Mouse (Mus musculus) CH12.LX (cell line): ENCODE measurements around the gene Bcl2l15. TPM values are rescaled to one million over a fixed set of nuclear protein-coding genes. Genes with fewer than 3 reads are reported as not detected.

ENCODE experiments used
- DNase-seq: peaks from one replicate; pipeline ENCODE4 v3.0.0-alpha.2; 2013; ENCODE audit errors: extremely low read depth
- H3K27ac ChIP-seq: 2 replicates; pipeline ENCODE4 v1.5.1; 2012; ENCODE audit warnings: low read depth, mild to moderate bottlenecking, control low read depth, moderate library complexity; ENCODE audit not compliant: insufficient read depth
- H3K27me3 ChIP-seq: replicated peaks from 2 replicates; pipeline ENCODE3; 2012; ENCODE audit warnings: inconsistent platforms
- H3K36me3 ChIP-seq, 2 experiments: replicated peaks in 1 of 2; 2 replicates each; pipeline versions ENCODE3 to v1.6.1; 2012; ENCODE audit warnings: inconsistent platforms in 1 of 2, low read length in 1 of 2, mild to moderate bottlenecking in 1 of 2, mixed read lengths in 1 of 2, moderate library complexity in 1 of 2; ENCODE audit not compliant: control insufficient read depth in 1 of 2, insufficient read depth in 1 of 2
- H3K4me1 ChIP-seq, 2 experiments: 2 replicates each; pipeline ENCODE4 v1.6.1; 2012; ENCODE audit warnings: inconsistent platforms in 1 of 2, moderate library complexity in 1 of 2; ENCODE audit not compliant: insufficient read depth in 2 of 2, control insufficient read depth in 1 of 2
- H3K4me2 ChIP-seq: 2 replicates; pipeline ENCODE4 v1.6.1; 2012; ENCODE audit warnings: low read depth, mild to moderate bottlenecking, control low read depth; ENCODE audit not compliant: poor library complexity, insufficient read depth, severe bottlenecking
- H3K4me3 ChIP-seq, 3 experiments: fragments of 150-350 bp in 1 of 3; sonication (generic) in 1 of 3; replicated peaks in 1 of 3; 2 replicates each; pipeline versions ENCODE3 to v1.5.1; 2011 to 2012; ENCODE audit warnings: low read depth in 2 of 3, low read length in 2 of 3, mild to moderate bottlenecking in 2 of 3, moderate library complexity in 2 of 3, control low read depth in 1 of 3, improper control_type of control experiment in 1 of 3, inconsistent platforms in 1 of 3, mixed read lengths in 1 of 3; ENCODE audit not compliant: poor library complexity in 1 of 3
- H3K79me2 ChIP-seq: replicated peaks from 2 replicates; pipeline ENCODE4 v1.6.1; 2012; ENCODE audit warnings: mild to moderate bottlenecking, moderate library complexity; ENCODE audit not compliant: control insufficient read depth, poor library complexity, insufficient read depth, severe bottlenecking; ENCODE audit errors: extremely low read depth
- H3K9ac ChIP-seq: 2 replicates; pipeline ENCODE4 v1.6.1; 2012; ENCODE audit warnings: low read depth, mild to moderate bottlenecking, control low read depth, moderate library complexity; ENCODE audit not compliant: insufficient read depth
- H3K9me3 ChIP-seq: replicated peaks from 2 replicates; pipeline ENCODE3; 2012; ENCODE audit warnings: low read length, inconsistent platforms, mixed read lengths
- BHLHE40 ChIP-seq: IDR thresholded peaks from 2 replicates; pipeline ENCODE4 v1.6.1; 2011; ENCODE audit warnings: mild to moderate bottlenecking, low read depth, low read length, improper control_type of control experiment
- CHD1 ChIP-seq: IDR thresholded peaks from 2 replicates; pipeline ENCODE4 v1.6.1; 2012; ENCODE audit warnings: low read depth, low read length, improper control_type of control experiment, inconsistent platforms
- CHD2 ChIP-seq: IDR thresholded peaks from 2 replicates; pipeline ENCODE4 v1.6.1; 2011; ENCODE audit warnings: low read length, improper control_type of control experiment
- CTCF ChIP-seq, 2 experiments: IDR thresholded peaks in 1 of 2; conservative IDR thresholded peaks in 1 of 2; 2 replicates each; pipeline ENCODE4 v1.5.1; 2011 to 2012; ENCODE audit warnings: low read depth in 2 of 2, low read length in 2 of 2, improper control_type of control experiment in 1 of 2, inconsistent platforms in 1 of 2, mild to moderate bottlenecking in 1 of 2, moderate library complexity in 1 of 2
- E2F4 ChIP-seq: IDR thresholded peaks from 2 replicates; pipeline ENCODE4 v1.6.1; 2011; ENCODE audit warnings: low read depth, low read length, improper control_type of control experiment; ENCODE audit not compliant: insufficient replicate concordance
- ELF1 ChIP-seq: IDR thresholded peaks from 2 replicates; pipeline ENCODE4 v1.6.1; 2014; ENCODE audit warnings: low read depth, mild to moderate bottlenecking, inconsistent platforms, low read length, improper control_type of control experiment
- EP300 ChIP-seq: IDR thresholded peaks from 2 replicates; pipeline ENCODE4 v1.6.1; 2011; ENCODE audit warnings: low read length, improper control_type of control experiment
- ETS1 ChIP-seq: conservative IDR thresholded peaks from 2 replicates; pipeline ENCODE4 v1.6.1; 2012; ENCODE audit warnings: low read depth, mild to moderate bottlenecking, inconsistent platforms, low read length, improper control_type of control experiment, moderate library complexity
- GABPA ChIP-seq: IDR thresholded peaks from 2 replicates; pipeline ENCODE4 v1.6.1; 2012; ENCODE audit warnings: low read depth, low read length, improper control_type of control experiment, inconsistent platforms; ENCODE audit not compliant: insufficient replicate concordance
- HCFC1 ChIP-seq: IDR thresholded peaks from 2 replicates; pipeline ENCODE4 v1.6.1; 2012; ENCODE audit warnings: low read depth, mild to moderate bottlenecking, inconsistent platforms, low read length, improper control_type of control experiment
- IRF4 ChIP-seq: IDR thresholded peaks from 2 replicates; pipeline ENCODE4 v1.6.1; 2014; ENCODE audit warnings: low read depth, mild to moderate bottlenecking, inconsistent platforms, low read length, improper control_type of control experiment
- JUN ChIP-seq: IDR thresholded peaks from 2 replicates; pipeline ENCODE4 v1.6.1; 2011; ENCODE audit warnings: low read depth, mild to moderate bottlenecking, low read length, improper control_type of control experiment, moderate library complexity; ENCODE audit not compliant: insufficient read depth
- JUND ChIP-seq: conservative IDR thresholded peaks from 2 replicates; pipeline ENCODE4 v1.6.1; 2011; ENCODE audit warnings: low read depth, low read length, improper control_type of control experiment
- KAT2A ChIP-seq: IDR thresholded peaks from 2 replicates; pipeline ENCODE4 v1.6.1; 2012; ENCODE audit warnings: low read length, improper control_type of control experiment, inconsistent platforms; ENCODE audit not compliant: insufficient replicate concordance
- MAX ChIP-seq: IDR thresholded peaks from 2 replicates; pipeline ENCODE4 v1.6.1; 2011; ENCODE audit warnings: low read length, improper control_type of control experiment
- MAZ ChIP-seq: IDR thresholded peaks from 2 replicates; pipeline ENCODE4 v1.6.1; 2012; ENCODE audit warnings: low read depth, mild to moderate bottlenecking, inconsistent platforms, low read length, improper control_type of control experiment, moderate library complexity
- MXI1 ChIP-seq: IDR thresholded peaks from 2 replicates; pipeline ENCODE4 v1.6.1; 2011; ENCODE audit warnings: mild to moderate bottlenecking, low read depth, low read length, improper control_type of control experiment
- MYC ChIP-seq: IDR thresholded peaks from 2 replicates; pipeline ENCODE4 v1.6.1; 2011; ENCODE audit warnings: low read depth, mild to moderate bottlenecking, improper control_type of control experiment, low read length
- NELFE ChIP-seq: IDR thresholded peaks from 2 replicates; pipeline ENCODE4 v1.6.1; 2011; ENCODE audit warnings: low read depth, low read length, improper control_type of control experiment
- NRF1 ChIP-seq: IDR thresholded peaks from 2 replicates; pipeline ENCODE4 v1.6.1; 2014; ENCODE audit warnings: low read depth, mild to moderate bottlenecking, inconsistent platforms, low read length, improper control_type of control experiment, moderate library complexity
- PAX5 ChIP-seq: IDR thresholded peaks from 2 replicates; pipeline ENCODE4 v1.6.1; 2012; ENCODE audit warnings: low read length, inconsistent platforms, mixed read lengths
- POLR2A ChIP-seq: IDR thresholded peaks from 2 replicates; pipeline ENCODE4 v1.6.1; 2011; ENCODE audit warnings: low read depth, mild to moderate bottlenecking, improper control_type of control experiment, low read length
- POLR2AphosphoS2 ChIP-seq: IDR thresholded peaks from 2 replicates; pipeline ENCODE4 v1.6.1; 2011; ENCODE audit warnings: low read depth, low read length, improper control_type of control experiment
- RCOR1 ChIP-seq: conservative IDR thresholded peaks from 2 replicates; pipeline ENCODE4 v1.6.1; 2012; ENCODE audit warnings: low read depth, mild to moderate bottlenecking, inconsistent platforms, low read length, improper control_type of control experiment
- SIN3A ChIP-seq: IDR thresholded peaks from 2 replicates; pipeline ENCODE4 v1.6.1; 2012; ENCODE audit warnings: low read length, improper control_type of control experiment, inconsistent platforms
- SMC3 ChIP-seq: IDR thresholded peaks from 2 replicates; pipeline ENCODE4 v1.6.1; 2011; ENCODE audit warnings: low read depth, low read length, improper control_type of control experiment
- TBP ChIP-seq: conservative IDR thresholded peaks from 2 replicates; pipeline ENCODE4 v1.6.1; 2011; ENCODE audit warnings: low read depth, low read length, improper control_type of control experiment
- TCF12 ChIP-seq: IDR thresholded peaks from 2 replicates; pipeline ENCODE4 v1.6.1; 2014; ENCODE audit warnings: low read depth, mild to moderate bottlenecking, inconsistent platforms, low read length, improper control_type of control experiment
- USF2 ChIP-seq: conservative IDR thresholded peaks from 2 replicates; pipeline ENCODE4 v1.6.1; 2011; ENCODE audit warnings: low read depth, low read length, improper control_type of control experiment
- ZC3H11A ChIP-seq: IDR thresholded peaks from 2 replicates; pipeline ENCODE4 v1.6.1; 2012; ENCODE audit warnings: low read depth, mild to moderate bottlenecking, inconsistent platforms, low read length, improper control_type of control experiment
- ZKSCAN1 ChIP-seq: IDR thresholded peaks from 2 replicates; pipeline ENCODE4 v1.6.1; 2012; ENCODE audit warnings: low read depth, inconsistent platforms, low read length, improper control_type of control experiment, borderline replicate concordance
- ZMIZ1 ChIP-seq: IDR thresholded peaks from 2 replicates; pipeline ENCODE4 v1.6.1; 2012; ENCODE audit warnings: low read depth, mild to moderate bottlenecking, inconsistent platforms, low read length, improper control_type of control experiment
- ZNF384 ChIP-seq: IDR thresholded peaks from 2 replicates; pipeline ENCODE4 v1.6.1; 2012; ENCODE audit warnings: low read depth, low read length, improper control_type of control experiment, inconsistent platforms
- dilution Hi-C: fragments of 300-500 bp; cut with MboI; formaldehyde crosslinking; loops from 2 replicates; pipeline ENCODE4 v1.14.3; 2020; ENCODE audit warnings: low sequenced_read_pairs; ENCODE audit not compliant: extremely low pct_unique_long_range_greater_than_20kb, extremely low pct_ligation_motif_present
- in situ Hi-C: fragments of 300-500 bp; cut with MboI; formaldehyde crosslinking; loops from 3 replicates; pipeline ENCODE4 v1.14.3; 2019; ENCODE audit warnings: low sequenced_read_pairs, low pct_ligation_motif_present, low pct_unique_long_range_greater_than_20kb, mixed read lengths
- polyA plus RNA-seq: library from polyadenylated mRNA; unstranded; fragments of >175 nt; gene quantifications from 2 replicates; pipeline ENCODE4 v1.2.1, GENCODE M21; 2012; ENCODE audit warnings: low read depth; ENCODE audit not compliant: insufficient read length
- total RNA-seq, 2 experiments: library from RNA; depleted of rRNA; stranded (reverse); fragments of 300-350 nt in 1 of 2; fragments of >200 nt in 1 of 2; gene quantifications; 2 replicates each; pipeline ENCODE4 v1.2.3; 2012 to 2014

Gene Bcl2l15
- total and polyA plus RNA-seq, 3 experiments = 12.2 to 24.9 (median 23.0) TPM

GRCm38 (mm10) chr3:103864200-103864599 is 31.8 kb downstream of the Bcl2l15 start:
- H3K4me3 ChIP-seq = peak overlapping the region; percentile 25 to 26 (median 26)
- H3K27me3 ChIP-seq = no peaks in the 10 kb centered on the region
- H3K9ac ChIP-seq = peak overlapping the region; percentile 81
- TF ChIP-seq ZNF384 (peak; percentile 77), SMC3 (no peak)
- peak overlapping the region; percentile 67 for H3K27ac ChIP-seq
- in situ Hi-C loops = no loop called here
- no peak for DNase-seq
- dilution Hi-C loops = no loop called here
- H3K36me3 ChIP-seq = peaks cover 10 to 24% of the 10 kb centered on the region in 2 experiments
- peaks cover 77% of the 10 kb centered on the region for H3K79me2 ChIP-seq
- H3K9me3 ChIP-seq = no peaks in the 10 kb centered on the region
- peak overlapping the region; percentile 52 for H3K4me2 ChIP-seq
- peaks cover 13 to 48% of the 10 kb centered on the region in 2 experiments for H3K4me1 ChIP-seq

- Histone ChIP-seq H3K79me2 (peaks cover 79% of the 10 kb centered on the region), H3K9ac (peak overlapping the region; percentile 71), H3K27me3 (no peaks in the 10 kb centered on the region), H3K9me3 (peaks cover 4% of the 10 kb centered on the region), H3K36me3 (peaks cover 25 to 49% of the 10 kb centered on the region in 2 experiments), H3K4me1 (peaks cover 23 to 79% of the 10 kb centered on the region in 2 experiments), H3K27ac (peak overlapping the region; percentile 95), H3K4me2 (peak overlapping the region; percentile 26), H3K4me3 (peak overlapping the region in 2 of 3 experiments; percentile 13 to 38)
- peak; percentile 73 for DNase-seq
- in situ Hi-C loops = no loop called here
- dilution Hi-C loops = no loop called here
- TF ChIP-seq JUN (0 out of 2 replicates have a peak, but pooled peaks have one; percentile 29), CHD2 (no peak; the same call in 1 of the 2 replicates), NELFE (no peak), KAT2A (no peak), RCOR1 (peak; percentile 39; the same call in 1 of the 2 replicates), PAX5 (no peak), ZC3H11A (no peak), JUND (peak; percentile 69; the same call in 1 of the 2 replicates), IRF4 (peak; percentile 82), ZMIZ1 (no peak), BHLHE40 (peak; percentile 87), MAZ (no peak), HCFC1 (no peak), ETS1 (peak; percentile 59; the same call in 1 of the 2 replicates), ZKSCAN1 (no peak), CTCF (conservative IDR thresholded peaks at IDR 0.05 in 1 of 2, IDR thresholded peaks at IDR 0.05 in 1 of 2; ENCODE audit: low read depth in 2 of 2, low read length in 2 of 2) (no peak), USF2 (no peak), POLR2AphosphoS2 (no peak), MXI1 (no peak), ELF1 (no peak), ZNF384 (peak; percentile 64), E2F4 (no peak), CHD1 (peak; percentile 99), NRF1 (no peak), MYC (peak; percentile 74), TBP (peak; percentile 69; the same call in 1 of the 2 replicates), MAX (no peak), TCF12 (peak; percentile 58; the same call in 1 of the 2 replicates), EP300 (peak; percentile 92), SIN3A (no peak), GABPA (no peak), POLR2A (no peak; the same call in 1 of the 2 replicates)
Measured at GRCm38 (mm10) chr3:103867424-103867971, 35.1 kb downstream of the Bcl2l15 start.
